In the genomic region with DNA sequence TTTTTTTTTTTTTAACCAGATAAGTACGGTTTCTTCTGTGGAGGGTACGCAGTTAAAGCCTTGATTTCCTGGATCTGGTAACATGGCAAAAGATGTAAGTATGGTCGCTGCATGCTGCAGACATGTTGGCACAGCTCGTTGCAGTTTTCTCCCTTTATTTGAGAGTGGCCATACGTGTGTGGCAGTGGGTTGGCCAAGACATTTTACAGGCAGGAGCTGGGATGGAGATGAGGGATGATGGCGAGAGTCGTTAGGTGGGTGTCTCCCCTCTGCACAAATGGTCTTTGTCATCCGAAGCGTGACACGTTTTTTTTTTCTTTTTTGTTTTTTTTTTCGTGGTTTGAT, we compare ENCODE assay signal across 8 mouse cellular contexts. TPM values are rescaled to one million over a fixed set of nuclear protein-coding genes. Genes with fewer than 3 reads are reported as not detected.
DNase-seq lines count a peak whose midpoint lies in the region; ATAC-seq and TF ChIP-seq lines count a peak whose summit lies in the region.

No protein-coding gene starts in this region.

- TF ChIP-seq CTCF in heart, postnatal 0 days (IDR thresholded peaks at IDR 0.05; ENCODE audit: low read depth) = no peak

- no peaks in the 10 kb centered on the region for H3K9me3 ChIP-seq in heart, postnatal 0 days (replicated peaks; ENCODE audit: control insufficient read depth, low read length)
- no peaks in the 10 kb centered on the region for H3K9me3 ChIP-seq in hindbrain, embryonic 13.5 days
- no peaks in the 10 kb centered on the region for H3K9me3 ChIP-seq in midbrain, embryonic 16.5 days (replicated peaks; ENCODE audit: control insufficient read depth, low read length, poor library complexity, severe bottlenecking)

- intact Hi-C loops in heart, postnatal 25 days (cut with DNase I) = no loop called here

- 25% methylated on average over 11 of the region's 11 CpGs for WGBS in heart, postnatal 0 days
- WGBS in hindbrain, embryonic 13.5 days = 6% methylated on average over 11 of the region's 11 CpGs
- WGBS in midbrain, embryonic 16.5 days = 3% methylated on average over 11 of the region's 11 CpGs

- peaks cover 12% of the 10 kb centered on the region for H3K4me1 ChIP-seq in heart, postnatal 0 days (ENCODE audit: control insufficient read depth, insufficient read depth)
- H3K4me1 ChIP-seq in hindbrain, embryonic 13.5 days (replicated peaks) = peaks cover 29% of the 10 kb centered on the region
- peaks cover 16% of the 10 kb centered on the region for H3K4me1 ChIP-seq in midbrain, embryonic 16.5 days (ENCODE audit: control insufficient read depth, insufficient read depth, low read length)

- H3K9ac ChIP-seq in heart, postnatal 0 days (replicated peaks; ENCODE audit: low read depth, low read length) = peak overlapping the region; percentile 95
- peak overlapping the region; percentile 94 for H3K9ac ChIP-seq in hindbrain, embryonic 13.5 days
- H3K9ac ChIP-seq in midbrain, embryonic 16.5 days (ENCODE audit: low read depth, low read length) = peak overlapping the region; percentile 79

- no peaks in the 10 kb centered on the region for H3K27me3 ChIP-seq in heart, postnatal 0 days (ENCODE audit: control insufficient read depth, insufficient read depth, low read length)
- no peaks in the 10 kb centered on the region for H3K27me3 ChIP-seq in hindbrain, embryonic 13.5 days
- no peaks in the 10 kb centered on the region for H3K27me3 ChIP-seq in midbrain, embryonic 16.5 days (ENCODE audit: control insufficient read depth, insufficient read depth, low read depth, low read length)

- TF ChIP-seq EP300 in heart, postnatal 0 days (IDR thresholded peaks at IDR 0.05; ENCODE audit: low read depth) = no peak

- peak overlapping the region; percentile 98 for H3K4me2 ChIP-seq in heart, postnatal 0 days (ENCODE audit: low read depth, low read length)
- H3K4me2 ChIP-seq in hindbrain, embryonic 13.5 days = peak overlapping the region; percentile 91
- H3K4me2 ChIP-seq in midbrain, embryonic 16.5 days (ENCODE audit: low read length) = peak overlapping the region; percentile 86

- H3K4me3 ChIP-seq in heart, postnatal 0 days (ENCODE audit: low read depth, low read length) = peak overlapping the region; percentile 78
- H3K4me3 ChIP-seq in hindbrain, embryonic 13.5 days = peak overlapping the region; percentile 92
- peak overlapping the region; percentile 64 for H3K4me3 ChIP-seq in midbrain, embryonic 16.5 days (ENCODE audit: low read depth, low read length)

- ATAC-seq in heart, postnatal 0 days (ENCODE audit: insufficient read depth, low read depth) = no peak
- no peak for ATAC-seq in hindbrain, embryonic 13.5 days (ENCODE audit: low FRiP score)
- no peak for ATAC-seq in midbrain, embryonic 16.5 days
- ATAC-seq in granulocyte monocyte progenitor cell, adult 5-6 weeks (replicated peaks; ENCODE audit: poor library complexity, severe bottlenecking) = no peak

- DNase-seq in heart, postnatal 0 days (ENCODE audit: low spot score) = no peak
- DNase-seq in heart, postnatal 25 days (ENCODE audit: low spot score) = no peak
- DNase-seq in ZHBTc4 (ENCODE audit: low read depth, low spot score) = peak; percentile 37
- no peak for DNase-seq in frontal cortex, postnatal 36 days (ENCODE audit: low spot score in 2 of 2)
- no peak for DNase-seq in frontal cortex, postnatal 14 days (ENCODE audit: low spot score in 2 of 2)

- H3K36me3 ChIP-seq in heart, postnatal 0 days (replicated peaks; ENCODE audit: control insufficient read depth, insufficient read depth, low read length) = peaks cover 36% of the 10 kb centered on the region
- peaks cover 38% of the 10 kb centered on the region for H3K36me3 ChIP-seq in hindbrain, embryonic 13.5 days
- peaks cover 8% of the 10 kb centered on the region; the same call in 1 of the 2 replicates for H3K36me3 ChIP-seq in midbrain, embryonic 16.5 days (ENCODE audit: control insufficient read depth, insufficient read depth, low read length)

- no peak overlapping the region for H3K27ac ChIP-seq in heart, postnatal 0 days (ENCODE audit: low read depth)
- H3K27ac ChIP-seq in hindbrain, embryonic 13.5 days = 0 out of 2 replicates have a peak overlapping the region, but pooled peaks have one; percentile 44
- H3K27ac ChIP-seq in midbrain, embryonic 16.5 days (ENCODE audit: low read length) = no peak overlapping the region

RNA-seq across cellular contexts. Expression of a gene that starts 1.1 kb away (rescaled TPM):
- total RNA-seq in heart, postnatal 0 days (2014; rRNA removed; ENCODE audit: low replicate concordance) = 20.9 and 38.6 TPM in 2 replicates
- 47.4 and 48.0 TPM in 2 replicates for polyA plus RNA-seq in heart, postnatal 0 days (2015; fragmentation: Nextera tagmentation; extraction: Ambion mirVana)
- 10 to 100 TPM; 37.2 to 40.7 TPM for total RNA-seq in heart, postnatal 25 days (2021)
- 99.5 and 103 TPM in 2 replicates for polyA plus RNA-seq in hindbrain, embryonic 13.5 days (2015; fragmentation: Nextera tagmentation; extraction: Ambion mirVana)
- 87.2 and 96.5 TPM in 2 replicates for polyA plus RNA-seq in midbrain, embryonic 16.5 days (2015; fragmentation: Nextera tagmentation; extraction: Ambion mirVana)
- 277 and 291 TPM in 2 replicates for total RNA-seq in granulocyte monocyte progenitor cell, adult 5-6 weeks (2014; fragmentation: Nextera tagmentation)
- 200 and 242 TPM in 2 replicates for total RNA-seq in granulocyte monocyte progenitor cell, adult 5-6 weeks (2017)

RNA-seq across cellular contexts. Expression of a gene that starts 51.6 kb away (rescaled TPM):
- 9.0 and 10.8 TPM in 2 replicates for total RNA-seq in heart, postnatal 0 days (2014; rRNA removed; ENCODE audit: low replicate concordance)
- polyA plus RNA-seq in heart, postnatal 0 days (2015; fragmentation: Nextera tagmentation; extraction: Ambion mirVana) = 16.7 and 18.3 TPM in 2 replicates
- 10 to 100 TPM; 25.3 to 29.8 TPM for total RNA-seq in heart, postnatal 25 days (2021)
- polyA plus RNA-seq in hindbrain, embryonic 13.5 days (2015; fragmentation: Nextera tagmentation; extraction: Ambion mirVana) = 43.6 and 48.8 TPM in 2 replicates
- polyA plus RNA-seq in midbrain, embryonic 16.5 days (2015; fragmentation: Nextera tagmentation; extraction: Ambion mirVana) = 45.1 and 54.1 TPM in 2 replicates
- total RNA-seq in granulocyte monocyte progenitor cell, adult 5-6 weeks (2014; fragmentation: Nextera tagmentation) = 6.0 and 12.3 TPM in 2 replicates
- total RNA-seq in granulocyte monocyte progenitor cell, adult 5-6 weeks (2017) = 6.9 and 15.3 TPM in 2 replicates

RNA-seq across cellular contexts. Expression of a gene that starts 51.7 kb away (rescaled TPM):
- 31.8 and 37.7 TPM in 2 replicates for total RNA-seq in heart, postnatal 0 days (2014; rRNA removed; ENCODE audit: low replicate concordance)
- polyA plus RNA-seq in heart, postnatal 0 days (2015; fragmentation: Nextera tagmentation; extraction: Ambion mirVana) = 27.8 and 30.5 TPM in 2 replicates
- total RNA-seq in heart, postnatal 25 days (2021) = 10 to 100 TPM; 57.3 to 57.4 TPM
- polyA plus RNA-seq in hindbrain, embryonic 13.5 days (2015; fragmentation: Nextera tagmentation; extraction: Ambion mirVana) = 33.7 and 34.0 TPM in 2 replicates
- polyA plus RNA-seq in midbrain, embryonic 16.5 days (2015; fragmentation: Nextera tagmentation; extraction: Ambion mirVana) = 35.5 and 35.9 TPM in 2 replicates
- 11.5 and 12.4 TPM in 2 replicates for total RNA-seq in granulocyte monocyte progenitor cell, adult 5-6 weeks (2014; fragmentation: Nextera tagmentation)
- total RNA-seq in granulocyte monocyte progenitor cell, adult 5-6 weeks (2017) = 17.3 and 20.9 TPM in 2 replicates

RNA-seq across cellular contexts. Expression of a gene that starts 57.0 kb away (rescaled TPM):
- total RNA-seq in heart, postnatal 0 days (2014; rRNA removed; ENCODE audit: low replicate concordance) = not detected in 2 replicates
- 0.08 and 0.14 TPM in 2 replicates for polyA plus RNA-seq in heart, postnatal 0 days (2015; fragmentation: Nextera tagmentation; extraction: Ambion mirVana)
- not detected for total RNA-seq in heart, postnatal 25 days (2021)
- polyA plus RNA-seq in hindbrain, embryonic 13.5 days (2015; fragmentation: Nextera tagmentation; extraction: Ambion mirVana) = not detected in 2 replicates
- polyA plus RNA-seq in midbrain, embryonic 16.5 days (2015; fragmentation: Nextera tagmentation; extraction: Ambion mirVana) = not detected in 2 replicates
- not detected in 2 replicates for total RNA-seq in granulocyte monocyte progenitor cell, adult 5-6 weeks (2014; fragmentation: Nextera tagmentation)
- total RNA-seq in granulocyte monocyte progenitor cell, adult 5-6 weeks (2017) = not detected in 2 replicates
